Mouse (Mus musculus) spleen, postnatal 14 days (tissue): Measurements from ENCODE around the gene Nmnat3.

Source experiments
- DNase-seq, 2 experiments: peaks; one replicate each; pipeline ENCODE4 v3.0.0; 2021 to 2022; ENCODE audit warnings: low spot score in 2 of 2

Gene Nmnat3

DNA sequence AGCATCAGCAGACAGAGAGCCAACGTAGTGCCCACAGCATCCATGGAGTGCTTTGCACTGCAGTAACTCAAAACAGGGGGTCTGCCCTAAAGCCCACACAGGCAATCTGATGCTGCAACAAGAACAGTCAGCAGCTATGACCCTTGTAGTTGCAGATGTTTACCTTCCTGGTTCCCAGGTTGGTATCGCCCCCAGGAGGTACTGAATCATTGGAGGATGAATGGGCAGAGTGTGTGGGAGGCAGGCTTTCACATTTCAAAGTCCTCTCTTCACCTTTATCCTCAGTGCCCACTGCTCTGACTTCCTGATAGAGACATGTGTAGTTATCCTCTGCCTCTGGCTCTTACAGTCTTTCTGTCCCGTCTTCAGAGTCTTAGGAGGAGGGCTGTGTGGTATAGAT lies 134.7 kb downstream of the Nmnat3 start:
- no peak for DNase-seq

DNA sequence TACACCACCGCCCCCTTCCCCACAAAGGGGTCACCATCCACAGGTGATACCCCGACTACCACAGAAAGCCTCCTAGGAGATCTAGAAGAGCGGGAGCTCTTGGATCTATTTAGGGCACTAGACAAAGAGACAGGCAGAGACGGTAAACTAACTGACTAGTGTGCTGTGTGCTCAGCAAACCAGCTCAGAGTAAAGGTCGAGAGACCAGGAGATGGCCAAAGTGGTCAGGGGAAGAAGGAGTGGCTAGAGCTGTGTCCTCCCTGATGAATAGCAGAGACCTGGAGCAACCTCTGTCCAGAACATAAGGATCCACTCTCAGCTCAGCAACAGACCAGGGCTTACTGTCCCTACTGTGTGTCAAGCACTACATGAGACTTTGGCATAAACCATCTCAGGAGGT lies 135.4 kb downstream of the Nmnat3 start, which contains the start of gene Rbp1:
Rbp1 (plus strand) TSS at position 306 of the 400 bp plus-strand sequence.
- DNase-seq, result no peak

DNA sequence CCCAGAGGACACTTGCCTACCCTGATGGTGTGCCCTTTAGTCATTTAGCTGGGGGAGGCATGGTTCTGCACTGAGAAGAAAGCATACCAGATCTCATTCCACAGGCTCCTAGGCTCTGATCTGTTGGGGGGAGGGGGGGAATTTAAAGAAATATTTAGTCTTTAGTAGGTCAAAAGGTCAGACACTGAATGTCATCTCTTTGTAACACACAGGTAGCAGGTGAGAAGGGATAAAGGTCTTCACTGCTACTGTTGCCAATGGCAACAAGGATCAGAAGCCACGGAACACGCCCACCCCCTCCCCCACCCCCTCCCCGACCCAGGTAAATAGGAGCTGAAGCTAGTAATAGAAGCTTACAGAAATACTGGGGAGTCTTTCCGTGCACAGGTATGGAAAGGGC lies 136.5 kb downstream of the Nmnat3 start:
- DNase-seq, result no peak

DNA sequence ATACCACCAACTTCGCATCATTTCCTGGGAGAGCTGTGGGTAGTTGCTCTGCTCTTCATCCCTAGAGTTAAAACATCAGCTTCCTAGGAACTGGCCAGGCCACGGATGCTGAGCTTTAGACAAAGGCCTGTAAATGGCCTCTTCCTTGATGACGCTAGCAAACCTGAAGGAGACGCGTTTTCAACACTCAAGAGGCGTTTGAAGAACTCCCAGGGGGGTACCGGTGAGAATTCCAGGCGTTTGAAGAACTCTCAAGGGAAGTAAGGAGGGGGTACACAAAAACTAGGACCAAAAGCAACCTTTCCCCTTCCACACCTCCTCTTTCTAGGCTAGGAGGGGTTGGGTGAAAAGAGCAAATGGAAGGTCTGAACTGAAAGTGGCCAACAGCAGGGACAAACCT lies 137.1 kb downstream of the Nmnat3 start:
- DNase-seq, result no peak

DNA sequence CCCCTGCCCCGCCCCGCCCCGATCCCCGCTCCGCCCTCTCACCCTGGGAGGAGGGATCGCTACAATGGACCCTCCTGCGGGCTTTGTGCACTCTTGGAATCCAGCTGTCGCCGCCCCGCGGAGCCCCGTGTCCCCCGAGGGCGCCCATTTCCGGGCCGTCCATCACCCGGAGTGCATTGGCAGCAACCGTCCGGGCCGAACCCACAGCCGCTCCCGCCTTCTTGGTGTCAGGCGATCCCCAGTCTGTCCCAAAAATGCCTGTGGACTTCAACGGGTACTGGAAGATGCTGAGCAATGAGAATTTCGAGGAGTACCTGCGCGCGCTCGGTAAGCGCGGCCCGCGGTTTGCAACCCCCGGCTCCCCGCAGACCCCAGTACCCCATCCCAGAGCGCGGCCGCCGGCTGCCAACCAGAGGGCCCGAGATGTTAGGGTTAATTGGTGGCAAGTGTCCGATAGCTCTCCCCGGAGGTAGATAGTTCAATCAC lies 137.5 kb downstream of the Nmnat3 start:
- DNase-seq, result peak in 1 of 2 experiments; percentile 9

DNA sequence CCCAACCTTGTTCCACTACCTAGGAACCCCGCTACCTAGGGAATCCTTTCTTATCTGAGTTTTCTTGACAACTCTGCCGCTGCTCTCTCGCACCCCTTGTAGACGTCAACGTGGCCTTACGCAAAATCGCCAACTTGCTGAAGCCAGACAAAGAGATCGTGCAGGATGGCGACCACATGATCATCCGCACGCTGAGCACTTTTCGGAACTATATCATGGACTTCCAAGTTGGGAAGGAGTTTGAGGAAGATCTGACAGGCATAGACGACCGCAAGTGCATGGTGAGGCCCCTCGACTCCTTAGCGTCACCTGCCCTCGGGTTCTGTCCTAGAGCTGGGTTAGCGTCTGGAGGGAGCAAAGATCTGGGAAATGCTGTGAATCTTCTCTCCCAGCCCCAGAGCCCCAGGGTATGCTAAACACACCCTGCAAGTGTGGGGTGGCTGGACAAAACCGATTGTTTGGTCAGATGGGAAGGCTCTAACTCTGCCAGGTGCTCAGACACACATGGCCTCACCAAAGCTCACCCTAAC lies 138.2 kb downstream of the Nmnat3 start:
- no peak for DNase-seq

DNA sequence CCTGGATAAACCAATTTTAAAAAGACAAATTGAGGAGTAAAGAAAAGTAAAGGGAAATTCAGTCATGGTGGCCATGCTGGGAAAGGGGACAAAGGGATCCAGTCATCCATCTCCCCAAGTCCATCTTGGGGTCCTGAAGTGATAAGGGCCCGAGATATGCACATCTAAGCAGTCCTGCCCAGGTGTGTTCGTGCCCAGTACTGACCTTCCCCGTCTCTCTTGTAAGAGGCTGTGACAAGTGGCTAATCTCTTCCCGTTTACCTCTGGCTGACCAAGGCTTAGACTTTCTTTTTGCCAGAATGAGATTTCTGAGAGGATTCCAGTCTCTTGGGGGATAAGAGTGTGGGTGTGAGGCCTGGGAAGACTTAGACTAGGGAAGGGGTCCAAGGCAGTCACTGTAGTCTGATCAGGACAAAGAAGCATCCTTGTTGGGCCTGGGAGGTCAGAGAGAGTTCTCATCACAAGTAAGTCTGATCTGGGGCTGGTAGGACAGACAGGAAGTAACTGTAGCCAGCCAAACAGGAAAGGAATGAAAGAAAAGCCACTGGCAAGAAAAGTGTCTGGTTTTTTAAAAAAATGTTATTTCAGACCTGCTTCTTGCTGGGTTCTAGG lies 140.8 kb downstream of the Nmnat3 start:
- DNase-seq, result no peak

DNA sequence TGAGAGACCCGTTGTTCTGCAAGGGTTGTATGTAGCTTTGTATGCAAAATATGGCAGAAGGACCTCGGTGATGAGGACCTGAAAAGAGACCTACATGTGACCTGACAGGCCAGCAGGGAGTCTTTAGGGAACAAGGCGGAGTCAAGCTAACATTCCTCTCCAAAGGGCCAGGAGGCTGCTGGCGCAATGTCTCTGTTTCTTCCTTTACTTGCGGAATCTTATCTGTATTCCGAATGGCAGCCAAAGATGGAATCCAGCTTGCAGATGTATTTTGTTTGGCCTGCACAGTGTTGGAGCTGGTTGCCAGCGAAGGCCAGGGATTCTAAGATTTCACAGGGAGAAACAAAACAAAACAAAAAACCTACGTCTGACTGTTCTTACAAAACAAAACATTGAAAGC lies 141.5 kb downstream of the Nmnat3 start:
- DNase-seq, result no peak

DNA sequence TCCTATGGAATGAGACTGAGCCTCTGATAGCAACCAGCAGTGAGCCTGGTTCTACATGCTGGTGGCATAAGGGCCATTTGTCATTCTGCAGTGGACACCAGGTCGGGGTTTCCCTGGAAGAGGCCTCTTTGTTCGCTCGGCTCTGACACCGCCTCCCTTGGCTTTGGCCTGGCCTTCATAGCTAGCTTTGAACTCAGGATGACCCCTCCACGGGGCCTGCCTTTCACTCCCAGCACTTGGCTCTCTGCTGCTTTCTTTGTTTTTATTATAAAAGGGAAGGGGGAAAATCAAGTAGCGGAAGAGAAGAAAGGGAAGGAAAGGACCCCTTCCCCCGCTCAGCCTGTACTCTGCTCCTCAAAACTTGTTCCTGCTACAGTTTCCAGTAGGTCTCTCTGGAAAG lies 142.6 kb downstream of the Nmnat3 start:
- no peak for DNase-seq

DNA sequence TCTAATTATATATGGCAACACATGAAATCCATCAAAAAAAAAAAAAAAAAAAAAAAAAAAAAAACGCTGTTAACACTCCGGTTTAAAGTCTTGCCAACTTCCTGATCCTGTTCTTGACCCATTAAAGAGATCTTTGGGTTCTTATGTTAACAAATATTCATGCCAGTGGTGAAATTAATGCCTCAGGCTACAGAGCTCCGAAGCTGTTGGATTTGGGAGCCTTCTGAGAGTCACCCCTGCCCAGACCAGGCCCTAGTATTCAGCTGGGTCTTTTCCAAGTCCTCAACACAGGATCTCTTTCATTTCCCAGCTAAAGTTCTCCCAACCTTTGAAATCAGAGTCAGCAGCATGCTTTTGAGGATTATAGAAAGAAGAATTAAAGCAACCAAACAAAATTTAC lies 143.3 kb downstream of the Nmnat3 start:
- no peak for DNase-seq

DNA sequence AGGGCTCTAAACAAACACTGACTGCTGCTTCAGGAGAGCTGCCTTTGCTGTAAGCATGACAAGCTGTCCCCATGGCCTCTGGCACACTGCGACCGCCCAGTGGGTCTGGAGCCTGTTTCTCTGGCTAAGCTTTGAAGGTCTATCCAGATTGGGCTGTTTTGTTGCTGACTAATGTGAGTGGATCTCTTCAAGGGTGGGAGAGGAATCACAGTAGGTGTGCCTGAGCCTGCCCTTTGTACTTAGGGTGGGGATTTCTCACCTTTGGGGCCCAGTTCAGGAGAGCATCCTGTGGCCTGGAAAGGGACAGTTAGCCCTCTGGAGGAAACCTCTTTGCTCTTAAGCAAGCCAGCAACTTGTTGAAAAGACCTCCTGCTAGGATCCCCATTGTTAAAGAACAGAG lies 145.8 kb downstream of the Nmnat3 start:
- no peak for DNase-seq

DNA sequence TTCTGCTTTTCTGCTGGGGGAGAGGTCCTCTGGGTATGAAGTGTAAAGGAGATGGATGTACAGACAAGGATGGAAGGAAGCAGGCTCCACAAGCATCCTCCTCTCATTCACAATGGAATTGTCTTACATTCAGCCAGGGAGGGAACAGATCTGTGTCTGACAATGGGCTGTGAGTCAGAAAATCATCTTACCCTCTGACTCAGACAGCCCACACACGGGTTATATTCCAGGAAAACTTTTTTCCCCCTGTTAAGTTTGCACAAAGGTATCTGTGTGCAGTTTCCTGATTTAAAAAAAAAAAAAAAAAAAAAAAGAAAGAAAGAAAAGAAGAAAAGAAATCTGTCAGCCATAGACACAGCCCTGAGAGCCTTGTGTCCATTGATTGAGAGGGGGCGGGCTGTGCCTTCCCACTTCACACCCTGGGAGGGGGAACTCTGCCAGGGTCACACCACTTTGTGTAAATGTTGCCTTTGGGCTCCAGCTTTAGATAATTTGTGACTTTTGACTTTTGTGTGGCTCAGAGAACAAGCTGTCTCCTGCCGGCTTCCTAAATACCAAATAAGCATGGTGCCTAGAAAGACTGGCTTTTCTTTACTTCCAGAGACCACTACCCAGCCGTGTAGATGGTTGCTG lies 146.8 kb downstream of the Nmnat3 start:
- no peak for DNase-seq

DNA sequence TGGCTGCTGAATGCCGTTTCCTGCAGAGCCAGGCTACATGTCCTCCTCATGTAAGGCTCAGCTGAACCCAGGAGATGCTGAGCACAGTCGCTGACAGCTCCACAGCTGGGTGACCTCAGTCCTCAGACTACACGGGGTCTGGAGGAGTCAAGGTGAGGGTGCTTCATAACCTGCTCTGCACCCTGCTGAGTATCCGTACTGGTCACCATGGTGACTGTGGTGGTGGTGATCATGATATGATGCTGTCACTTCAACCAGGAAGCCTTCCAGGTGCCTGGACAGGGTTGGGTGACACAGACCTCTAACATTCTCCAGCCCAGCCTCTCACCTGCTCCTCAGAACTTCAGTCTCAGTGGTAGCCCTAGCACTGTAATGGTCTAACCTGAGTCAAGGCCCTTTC lies 150.6 kb downstream of the Nmnat3 start:
- no peak for DNase-seq

DNA sequence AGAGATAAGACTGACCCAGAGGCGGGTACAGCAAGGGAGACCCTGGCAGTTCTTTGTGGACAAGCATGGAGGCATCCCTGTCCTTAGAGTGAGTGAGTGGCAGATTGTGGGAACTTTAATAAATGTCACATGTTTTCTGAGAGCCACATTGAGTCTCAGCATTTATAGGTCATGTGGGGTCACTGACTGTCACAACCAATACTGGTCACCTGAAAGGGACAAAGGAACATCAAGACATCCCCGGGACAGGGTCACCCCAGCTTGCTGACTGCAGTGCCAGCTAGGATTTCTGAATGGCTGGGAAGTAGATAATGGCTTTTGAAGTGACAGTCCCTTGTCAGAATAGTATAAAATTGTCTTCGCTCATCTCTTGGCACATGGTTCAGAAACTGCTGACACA lies 151.9 kb downstream of the Nmnat3 start:
- no peak for DNase-seq

DNA sequence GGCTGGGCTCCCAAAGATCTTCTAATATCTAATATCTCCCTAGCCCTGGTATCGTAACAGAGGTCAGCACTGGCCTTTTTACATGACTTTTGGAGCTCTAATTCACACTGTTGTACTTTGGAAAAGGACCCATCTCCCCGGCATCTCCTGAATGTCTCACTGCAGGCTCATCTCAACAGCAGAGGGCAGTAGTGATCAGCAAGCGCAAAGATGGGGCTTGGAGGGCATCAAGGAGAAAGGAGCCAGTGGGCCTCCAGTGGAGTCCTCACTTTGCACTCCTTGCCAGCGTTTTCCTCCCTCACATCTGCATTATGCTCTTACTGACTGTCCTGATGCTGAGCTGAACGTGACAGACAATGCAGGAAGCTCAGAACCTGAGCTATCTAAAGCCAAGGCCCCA lies 155.4 kb downstream of the Nmnat3 start:
- DNase-seq, result no peak

DNA sequence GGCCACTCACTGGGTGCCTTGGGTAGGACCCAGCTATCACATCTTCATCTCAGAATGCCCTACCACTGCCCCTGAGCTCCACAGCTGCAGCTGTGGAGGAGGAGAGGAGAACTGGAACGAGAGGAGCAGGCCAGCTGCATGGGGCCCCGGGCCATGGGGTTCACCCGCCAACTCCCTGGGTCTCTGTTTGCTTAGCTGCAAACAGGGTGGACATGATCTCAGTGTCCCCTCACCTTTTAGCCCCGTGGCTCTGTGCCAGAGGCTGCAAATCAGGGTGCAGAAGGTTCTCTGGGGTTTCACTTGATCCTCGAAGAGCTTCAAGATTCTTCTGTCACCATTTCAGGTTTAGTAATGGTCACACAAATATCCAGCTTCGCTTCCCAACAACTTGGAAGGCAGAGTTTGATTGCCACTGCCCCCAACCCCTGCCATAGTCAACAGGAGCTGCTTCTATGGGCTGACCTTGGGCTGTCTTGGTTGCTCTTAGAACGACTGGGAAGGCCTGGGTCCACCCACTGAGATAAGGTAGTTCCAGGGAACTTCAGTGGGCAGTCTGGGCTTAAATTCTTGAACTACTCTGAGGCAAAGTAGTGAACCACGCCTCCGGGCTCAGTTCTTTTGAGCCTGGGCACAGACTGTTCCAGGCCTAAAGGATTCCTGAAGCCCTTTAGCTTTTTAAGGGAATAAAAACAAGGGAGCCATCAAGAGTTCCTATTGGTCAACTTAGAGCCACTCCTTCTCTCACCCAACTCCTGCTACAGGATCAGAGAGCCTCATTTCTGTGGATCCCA lies 158.3 kb downstream of the Nmnat3 start:
- DNase-seq, result no peak

DNA sequence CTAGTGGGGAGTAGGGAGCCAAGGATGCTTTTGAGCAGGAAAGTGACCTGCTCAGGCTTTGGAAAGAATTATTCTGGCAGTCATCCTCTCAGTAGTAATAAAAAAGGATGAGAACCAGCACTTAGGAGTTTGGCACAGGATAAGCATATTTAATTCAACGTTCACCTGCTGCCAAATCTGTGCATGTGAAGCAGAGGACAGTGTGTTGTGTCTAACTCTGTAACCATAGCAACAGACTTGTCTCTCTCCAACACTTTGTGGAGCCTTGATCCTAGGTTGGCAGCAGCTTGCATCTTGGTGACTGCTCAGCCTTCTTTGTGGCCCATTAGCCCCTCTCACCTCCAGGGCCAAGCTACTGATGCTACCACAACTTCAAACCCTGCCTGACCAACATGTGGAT lies 163.7 kb downstream of the Nmnat3 start:
- DNase-seq, result no peak

DNA sequence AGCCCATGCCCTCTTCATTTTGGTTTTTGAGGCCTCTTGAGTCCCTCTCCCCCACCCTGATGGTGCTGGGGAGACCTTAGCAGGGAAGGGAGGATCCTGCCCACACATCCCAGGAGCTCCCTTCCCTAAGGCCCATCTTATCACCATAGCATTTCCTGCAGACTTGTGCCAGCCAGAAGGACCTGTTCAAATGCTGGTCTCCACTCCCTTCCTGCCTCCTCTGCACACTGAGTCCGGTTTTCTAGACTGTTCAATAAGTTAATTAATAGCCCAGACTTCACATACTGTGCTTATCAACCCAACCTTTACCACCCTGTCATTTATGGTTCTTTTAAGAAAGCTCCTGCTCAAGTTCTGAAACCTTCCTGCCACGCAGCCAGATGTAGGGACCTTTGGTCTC lies 179.5 kb downstream of the Nmnat3 start:
- DNase-seq, result no peak
